Mouse (Mus musculus): ENCODE measurements at regions not wholly inside any gene's neighbourhood (a gene's known extent, or its start where the extent isn't known, plus 50 kb on each side); places are given as distances from the start of the nearest gene placed in this dataset.

DNA sequence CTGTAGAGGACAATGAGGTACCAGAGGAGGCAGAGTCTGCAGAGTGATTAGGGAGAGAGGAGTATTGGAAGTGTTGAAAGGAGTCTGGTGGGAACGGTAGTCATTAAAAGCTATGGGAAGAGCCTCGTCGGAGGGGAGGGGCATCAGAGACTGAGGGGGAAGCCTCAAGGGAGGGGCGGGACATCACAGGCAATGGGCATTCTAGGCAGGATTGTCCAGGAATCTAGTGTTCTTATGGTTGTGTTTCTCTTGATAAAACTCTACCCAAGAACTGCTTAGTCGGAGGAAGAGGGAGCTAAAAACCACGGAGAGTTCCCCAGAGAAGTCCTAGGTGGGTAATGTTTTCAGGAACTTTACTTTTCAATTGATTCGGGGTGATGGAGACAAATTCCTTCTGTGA lies 90.2 kb downstream of the Sec23ip start:
- no peak overlapping the region for H3K27ac ChIP-seq
- H3K36me3 ChIP-seq, result no peaks in the 10 kb centered on the region
- ATAC-seq (ENCODE audit: low FRiP score), result no peak
- H3K27me3 ChIP-seq, result 0 out of 2 replicates have a peak, but pooled peaks cover 14% of the 10 kb centered on the region
- no peaks in the 10 kb centered on the region for H3K4me1 ChIP-seq
- no peak overlapping the region for H3K9ac ChIP-seq
- H3K4me2 ChIP-seq (replicated peaks), result no peak overlapping the region
- WGBS, result 54% methylated on average over 7 of the region's 7 CpGs
- no peak overlapping the region for H3K4me3 ChIP-seq
- H3K9me3 ChIP-seq (replicated peaks), result no peaks in the 10 kb centered on the region

DNA sequence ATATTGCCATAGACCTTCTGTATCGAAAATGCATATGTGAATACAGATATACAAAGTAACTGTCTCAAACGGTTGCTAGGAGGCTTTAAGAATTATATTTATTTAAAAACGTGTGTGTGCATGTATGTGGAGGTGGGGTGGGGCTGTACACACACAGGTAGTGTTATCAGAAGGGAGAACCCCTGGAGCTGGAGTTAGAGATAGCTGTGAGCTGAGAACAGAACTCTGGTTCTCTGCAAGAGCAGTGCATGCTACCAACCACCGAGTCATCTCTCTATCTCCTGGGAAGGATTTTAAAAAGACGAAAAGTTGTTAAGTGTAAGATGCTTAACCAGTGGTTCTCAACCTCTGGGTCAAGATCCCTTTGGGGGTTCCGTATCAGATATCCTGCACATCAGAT lies 91.7 kb downstream of the Sec23ip start:
- no peak overlapping the region for H3K4me2 ChIP-seq (replicated peaks)
- 0 out of 2 replicates have a peak, but pooled peaks cover 14% of the 10 kb centered on the region for H3K27me3 ChIP-seq
- no peak overlapping the region for H3K9ac ChIP-seq
- no peak overlapping the region for H3K27ac ChIP-seq
- H3K36me3 ChIP-seq, result no peaks in the 10 kb centered on the region
- no peak overlapping the region for H3K4me3 ChIP-seq
- no peaks in the 10 kb centered on the region for H3K4me1 ChIP-seq
- 83% methylated on average over 6 of the region's 6 CpGs for WGBS
- ATAC-seq (ENCODE audit: low FRiP score), result no peak
- H3K9me3 ChIP-seq (replicated peaks), result no peaks in the 10 kb centered on the region

DNA sequence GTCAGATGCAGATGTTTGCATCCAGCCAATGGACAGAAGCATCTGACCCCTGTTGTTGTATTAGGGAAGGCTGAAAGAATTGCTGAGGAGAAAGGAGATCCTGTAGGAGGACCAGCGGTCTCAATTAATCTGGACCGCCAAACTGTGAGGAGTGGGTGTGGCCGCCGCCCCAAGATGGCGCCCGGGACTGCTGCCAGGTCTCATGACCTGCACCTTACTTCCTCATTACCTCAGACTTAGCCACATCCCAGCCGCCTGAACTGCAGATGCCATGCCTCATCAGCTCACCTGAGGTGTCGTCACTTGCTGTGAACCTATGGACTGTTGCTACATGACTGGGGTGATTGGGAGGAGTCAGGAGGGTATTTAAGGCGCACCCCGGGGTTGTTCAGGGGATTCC lies 97.8 kb downstream of the Sec23ip start:
- WGBS, result 88% methylated on average over 10 of the region's 10 CpGs
- Histone ChIP-seq H3K27me3 (no peaks in the 10 kb centered on the region), H3K9me3 (replicated peaks) (no peaks in the 10 kb centered on the region)

DNA sequence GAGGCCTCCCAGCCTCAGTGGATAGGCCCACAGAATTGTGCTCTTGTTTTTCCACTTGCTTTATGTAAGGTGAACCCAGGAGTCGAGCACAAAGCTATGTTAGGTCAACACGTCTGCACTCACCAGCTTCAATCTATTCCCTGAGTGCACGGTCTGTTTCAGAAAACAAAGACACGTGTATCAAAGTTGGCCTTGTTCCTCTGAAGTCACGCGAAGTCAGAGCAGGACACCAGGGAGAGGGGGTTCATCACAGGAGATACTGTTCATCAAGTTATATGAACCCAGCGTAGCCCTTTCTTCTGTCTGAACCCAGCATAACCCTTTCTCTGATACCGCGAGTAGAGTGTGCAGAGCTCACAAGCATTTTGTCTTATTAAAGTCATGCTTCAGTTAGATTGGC lies 98.8 kb downstream of the Sec23ip start:
- H3K27me3 ChIP-seq, result no peaks in the 10 kb centered on the region
- WGBS, result 64% methylated on average over 9 of the region's 9 CpGs

More for the DNA sequence above, 97.8 kb downstream of the Sec23ip start:
- no peak overlapping the region for H3K4me3 ChIP-seq
- H3K4me1 ChIP-seq, result no peaks in the 10 kb centered on the region
- no peak overlapping the region for H3K4me2 ChIP-seq (replicated peaks)
- ATAC-seq (ENCODE audit: low FRiP score), result no peak
- no peak overlapping the region for H3K9ac ChIP-seq
- no peak overlapping the region for H3K27ac ChIP-seq
- H3K36me3 ChIP-seq, result no peaks in the 10 kb centered on the region

DNA sequence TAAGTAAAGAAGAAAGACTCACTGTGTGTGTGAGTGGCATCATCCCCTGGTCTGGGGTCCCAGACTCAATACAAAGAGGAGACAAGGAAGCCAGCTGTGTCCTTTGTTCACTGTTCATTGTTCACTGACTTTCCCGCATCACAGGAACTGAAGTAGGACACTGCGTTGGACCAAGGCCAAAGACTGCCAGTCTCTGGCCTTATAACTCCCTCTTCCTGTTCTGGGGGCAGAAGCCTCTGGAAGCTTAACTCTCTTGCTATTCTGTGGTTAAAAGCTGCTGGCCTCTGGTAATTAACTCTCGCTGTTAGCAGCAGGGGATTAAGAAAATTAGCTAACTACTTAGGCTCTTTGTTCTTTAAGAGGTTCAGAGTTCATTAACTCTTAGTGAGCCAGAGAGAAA lies 104.5 kb downstream of the Sec23ip start:
- Histone ChIP-seq H3K9me3 (replicated peaks) (peaks cover 8% of the 10 kb centered on the region), H3K4me3 (no peak overlapping the region)
- 15% methylated on average over 3 of the region's 3 CpGs for WGBS

More for the DNA sequence above, 98.8 kb downstream of the Sec23ip start:
- Histone ChIP-seq H3K4me2 (replicated peaks) (no peak overlapping the region), H3K4me3 (no peak overlapping the region), H3K27ac (no peak overlapping the region), H3K36me3 (no peaks in the 10 kb centered on the region), H3K4me1 (no peaks in the 10 kb centered on the region), H3K9ac (no peak overlapping the region), H3K9me3 (replicated peaks) (peaks cover 8% of the 10 kb centered on the region; the same call in 1 of the 2 replicates)
- no peak for ATAC-seq (ENCODE audit: low FRiP score)

DNA sequence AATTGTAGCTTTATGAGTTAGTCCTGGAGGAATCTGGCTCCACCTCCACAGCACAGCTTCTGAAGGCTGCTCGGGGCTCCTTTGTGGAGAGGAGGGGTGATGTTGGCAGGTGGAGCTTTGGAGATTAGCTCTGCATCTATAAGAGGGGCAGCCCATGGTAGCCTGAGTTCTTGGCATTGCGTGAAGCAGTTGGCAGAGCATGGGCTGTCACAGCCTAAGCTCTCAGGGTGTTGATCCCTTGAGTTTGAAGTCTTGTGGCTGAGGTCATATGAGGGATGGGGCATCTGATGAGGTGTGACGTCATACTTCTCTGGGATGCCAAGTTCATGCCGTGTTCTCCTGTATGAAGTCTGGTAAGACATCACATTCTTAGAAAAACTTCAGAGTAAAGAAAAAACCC lies 109.5 kb downstream of the Sec23ip start:
- no peak overlapping the region for H3K4me2 ChIP-seq (replicated peaks)
- H3K9me3 ChIP-seq (replicated peaks), result no peaks in the 10 kb centered on the region; the same call in 1 of the 2 replicates
- WGBS, result 77% methylated on average over 4 of the region's 4 CpGs
- H3K36me3 ChIP-seq, result no peaks in the 10 kb centered on the region
- no peak overlapping the region for H3K27ac ChIP-seq
- no peak overlapping the region for H3K4me3 ChIP-seq
- no peak overlapping the region for H3K9ac ChIP-seq
- H3K27me3 ChIP-seq, result no peaks in the 10 kb centered on the region
- ATAC-seq (ENCODE audit: low FRiP score), result no peak
- peaks cover 1% of the 10 kb centered on the region; the same call in 1 of the 2 replicates for H3K4me1 ChIP-seq

More for the DNA sequence above, 104.5 kb downstream of the Sec23ip start:
- Histone ChIP-seq H3K9ac (no peak overlapping the region), H3K4me1 (peaks cover 3% of the 10 kb centered on the region; the same call in 1 of the 2 replicates), H3K4me2 (replicated peaks) (no peak overlapping the region), H3K36me3 (no peaks in the 10 kb centered on the region), H3K27me3 (no peaks in the 10 kb centered on the region), H3K27ac (no peak overlapping the region)
- no peak for ATAC-seq (ENCODE audit: low FRiP score)

DNA sequence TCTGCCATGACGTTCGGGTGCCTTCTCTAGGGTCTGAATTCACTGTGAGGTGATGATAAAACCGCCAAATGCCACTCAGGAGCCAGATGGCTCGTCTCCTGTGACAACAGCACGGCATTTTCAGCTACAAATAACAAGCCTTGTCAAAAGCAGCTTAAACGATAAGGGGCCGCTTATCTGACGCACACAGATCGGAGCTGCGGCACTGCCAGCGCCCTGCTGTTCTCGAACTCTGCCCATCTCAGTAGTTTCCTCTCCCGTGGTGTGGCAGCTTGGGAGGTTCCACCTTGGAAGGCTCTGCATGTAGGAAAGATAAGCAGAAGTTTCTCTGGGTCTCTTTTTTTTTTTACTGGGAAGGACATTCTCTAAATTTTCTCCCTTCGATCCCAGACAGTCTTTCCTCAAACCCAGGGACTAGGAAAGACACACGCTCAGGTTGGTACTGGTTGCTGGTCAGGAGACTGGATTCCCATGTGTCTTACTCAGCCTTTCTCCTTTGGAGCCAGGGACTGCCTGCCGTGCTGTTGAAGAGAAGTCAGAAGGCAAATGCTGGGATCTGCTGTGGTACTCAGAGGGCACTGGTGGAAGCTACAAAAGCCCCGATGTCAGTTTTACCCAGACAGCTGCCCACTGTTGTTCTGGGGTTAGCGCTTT lies 110.1 kb downstream of the Sec23ip start:
- Histone ChIP-seq H3K36me3 (no peaks in the 10 kb centered on the region), H3K27ac (no peak overlapping the region), H3K4me1 (no peaks in the 10 kb centered on the region), H3K9me3 (replicated peaks) (no peaks in the 10 kb centered on the region; the same call in 1 of the 2 replicates), H3K4me2 (replicated peaks) (no peak overlapping the region), H3K27me3 (no peaks in the 10 kb centered on the region), H3K4me3 (no peak overlapping the region), H3K9ac (no peak overlapping the region)
- no peak for ATAC-seq (ENCODE audit: low FRiP score)
- WGBS, result 67% methylated on average over 18 of the region's 18 CpGs

DNA sequence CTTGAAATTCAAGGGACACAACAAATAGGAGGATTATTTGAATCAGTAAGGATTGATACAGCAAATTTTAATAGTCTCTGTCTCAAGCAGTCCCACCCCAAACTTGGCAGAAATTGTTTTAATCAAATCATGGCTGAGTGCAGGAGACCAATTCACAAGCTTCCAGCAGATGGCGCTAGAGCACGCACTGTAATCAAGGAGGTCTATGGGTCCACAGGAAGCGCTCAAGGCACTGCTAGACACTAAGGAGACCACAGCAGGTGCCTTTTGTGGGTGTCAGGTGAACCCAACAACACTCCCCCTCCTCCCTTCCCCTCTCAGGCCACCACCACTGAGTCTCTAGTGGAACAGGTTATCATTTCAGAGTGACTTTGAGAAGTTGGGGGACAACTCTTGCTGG lies 115.4 kb downstream of the Sec23ip start:
- WGBS, result 0% methylated on average over 3 of the region's 3 CpGs
- no peak for ATAC-seq (ENCODE audit: low FRiP score)
- no peak overlapping the region for H3K4me3 ChIP-seq

DNA sequence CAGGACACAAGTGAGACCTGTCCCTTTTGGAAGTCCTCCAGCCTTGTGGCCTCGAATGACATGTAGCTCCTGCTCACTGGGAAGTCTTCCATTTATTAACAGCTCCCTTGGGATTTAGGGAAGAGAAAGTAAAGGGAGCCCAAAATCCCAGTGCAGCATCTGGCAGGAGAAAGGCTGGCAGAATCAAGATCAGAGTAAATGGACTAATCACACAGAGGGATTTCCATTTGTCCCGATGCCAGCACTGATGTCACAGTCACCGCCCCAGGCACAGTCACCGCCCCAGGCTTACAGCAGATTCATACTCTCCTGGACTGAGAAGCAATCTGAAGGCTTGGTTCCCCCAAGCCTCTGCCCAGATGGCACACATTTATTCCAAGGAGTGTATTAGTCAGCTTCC lies 116.0 kb downstream of the Sec23ip start:
- no peaks in the 10 kb centered on the region for H3K36me3 ChIP-seq
- no peak overlapping the region for H3K4me2 ChIP-seq (replicated peaks)
- no peak overlapping the region for H3K9ac ChIP-seq
- WGBS, result 69% methylated on average over 4 of the region's 4 CpGs
- H3K4me1 ChIP-seq, result no peaks in the 10 kb centered on the region
- peak; percentile 32; the same call in 1 of the 2 replicates for ATAC-seq (ENCODE audit: low FRiP score)
- H3K4me3 ChIP-seq, result no peak overlapping the region
- H3K27me3 ChIP-seq, result no peaks in the 10 kb centered on the region
- H3K9me3 ChIP-seq (replicated peaks), result no peaks in the 10 kb centered on the region
- no peak overlapping the region for H3K27ac ChIP-seq

More for the DNA sequence above, 115.4 kb downstream of the Sec23ip start:
- H3K9me3 ChIP-seq (replicated peaks), result no peaks in the 10 kb centered on the region
- no peaks in the 10 kb centered on the region for H3K4me1 ChIP-seq
- H3K27me3 ChIP-seq, result no peaks in the 10 kb centered on the region
- H3K4me2 ChIP-seq (replicated peaks), result no peak overlapping the region
- no peak overlapping the region for H3K9ac ChIP-seq
- no peaks in the 10 kb centered on the region for H3K36me3 ChIP-seq
- H3K27ac ChIP-seq, result no peak overlapping the region

DNA sequence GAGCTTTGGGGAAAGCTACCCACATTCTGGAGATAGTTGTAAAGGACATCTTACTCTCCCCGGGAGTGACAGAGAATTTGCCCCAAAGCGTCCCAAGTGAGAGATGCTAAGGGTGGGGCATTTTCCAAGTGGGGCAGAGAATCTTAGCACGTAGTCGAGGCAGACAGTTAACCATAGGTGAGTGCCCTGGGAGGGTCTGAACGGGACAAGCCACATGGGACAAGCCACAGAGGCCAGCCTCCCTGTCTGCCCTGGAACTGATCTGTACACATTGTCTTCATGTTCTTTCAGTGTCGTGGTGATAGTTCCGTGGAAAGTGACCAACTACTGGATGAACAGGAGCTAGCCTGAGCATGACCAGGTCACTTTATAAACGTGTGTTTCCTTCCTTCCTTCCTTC lies 116.6 kb downstream of the Sec23ip start:
- no peaks in the 10 kb centered on the region for H3K9me3 ChIP-seq (replicated peaks)
- H3K27me3 ChIP-seq, result no peaks in the 10 kb centered on the region
- H3K36me3 ChIP-seq, result no peaks in the 10 kb centered on the region
- no peaks in the 10 kb centered on the region for H3K4me1 ChIP-seq
- no peak overlapping the region for H3K27ac ChIP-seq
- no peak overlapping the region for H3K9ac ChIP-seq
- no peak overlapping the region for H3K4me2 ChIP-seq (replicated peaks)
- WGBS, result 90% methylated on average over 8 of the region's 8 CpGs
- no peak for ATAC-seq (ENCODE audit: low FRiP score)
- no peak overlapping the region for H3K4me3 ChIP-seq

DNA sequence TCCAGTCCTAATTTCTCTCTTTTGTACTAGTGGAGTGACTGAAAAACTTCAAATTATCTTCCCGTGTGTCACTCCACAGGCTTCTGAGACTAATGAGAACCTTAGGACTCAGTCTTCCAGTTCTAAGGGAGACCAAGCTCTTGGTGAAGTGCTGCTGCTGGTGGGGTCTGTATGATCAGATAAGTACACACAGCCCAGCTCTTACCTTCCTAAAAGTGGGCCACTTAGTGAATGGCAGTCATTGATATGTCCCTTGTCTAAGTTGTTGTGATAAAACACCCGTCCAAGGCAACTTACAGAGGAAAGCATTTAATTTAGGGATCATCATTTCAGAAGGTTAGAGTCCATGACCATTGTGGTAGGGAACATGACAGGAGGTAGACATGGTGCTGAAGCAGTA lies 124.1 kb downstream of the Sec23ip start:
- H3K9ac ChIP-seq, result no peak overlapping the region
- no peak overlapping the region for H3K4me2 ChIP-seq (replicated peaks)
- 92% methylated on average over 2 of the region's 2 CpGs for WGBS
- no peaks in the 10 kb centered on the region for H3K27me3 ChIP-seq
- no peaks in the 10 kb centered on the region for H3K4me1 ChIP-seq
- no peaks in the 10 kb centered on the region for H3K9me3 ChIP-seq (replicated peaks)
- no peaks in the 10 kb centered on the region for H3K36me3 ChIP-seq
- no peak overlapping the region for H3K27ac ChIP-seq
- H3K4me3 ChIP-seq, result no peak overlapping the region
- no peak for ATAC-seq (ENCODE audit: low FRiP score)

DNA sequence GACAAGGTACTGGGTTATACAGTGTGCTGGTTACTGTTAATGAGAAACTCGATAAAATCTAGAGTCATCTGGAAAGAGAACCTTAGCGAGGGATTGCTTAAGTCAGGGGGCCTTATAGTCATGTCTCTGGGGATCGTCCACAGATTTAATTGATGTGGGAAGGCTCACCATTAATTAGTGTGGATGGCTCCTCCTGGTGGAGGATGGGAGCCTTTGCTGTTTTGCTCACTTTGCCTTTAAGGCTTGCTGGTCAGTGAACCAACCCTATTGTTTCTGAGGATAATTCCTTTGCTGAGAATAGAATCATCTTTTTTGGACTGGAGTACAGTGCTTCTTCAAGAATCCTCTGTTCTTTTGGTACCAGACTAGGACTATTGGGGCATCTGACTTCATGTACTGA lies 139.3 kb downstream of the Sec23ip start:
- Histone ChIP-seq H3K27ac (no peak overlapping the region), H3K9ac (no peak overlapping the region), H3K4me3 (no peak overlapping the region), H3K4me2 (replicated peaks) (no peak overlapping the region), H3K4me1 (no peaks in the 10 kb centered on the region), H3K9me3 (replicated peaks) (no peaks in the 10 kb centered on the region), H3K27me3 (no peaks in the 10 kb centered on the region), H3K36me3 (no peaks in the 10 kb centered on the region)
- whole genome bisulfite sequencing, result 69% methylated on average over 3 of the region's 3 CpGs
- no peak for ATAC-seq (ENCODE audit: low FRiP score)

DNA sequence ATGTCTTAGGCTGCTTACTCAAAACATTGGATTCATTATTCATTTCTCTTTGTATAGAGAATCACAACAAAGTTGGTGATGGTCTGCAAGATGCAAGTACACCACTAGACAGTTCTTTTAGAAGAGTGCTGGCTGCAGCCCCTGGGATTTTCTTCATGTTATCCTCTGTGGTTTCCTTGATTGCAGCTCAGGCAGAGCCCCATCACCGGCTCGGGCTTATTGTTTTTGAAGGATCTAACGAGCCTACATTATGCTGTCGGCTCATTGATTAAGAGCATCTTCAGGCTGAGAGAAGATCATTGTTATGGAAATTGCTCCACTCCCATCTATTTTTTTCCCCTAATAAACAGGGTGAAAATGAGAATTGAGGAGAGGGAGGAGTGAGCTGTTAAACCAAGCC lies 140.8 kb downstream of the Sec23ip start:
- H3K9ac ChIP-seq, result no peak overlapping the region
- H3K4me1 ChIP-seq, result no peaks in the 10 kb centered on the region
- H3K4me3 ChIP-seq, result no peak overlapping the region
- no peaks in the 10 kb centered on the region for H3K36me3 ChIP-seq
- H3K4me2 ChIP-seq (replicated peaks), result no peak overlapping the region
- H3K27ac ChIP-seq, result no peak overlapping the region
- H3K9me3 ChIP-seq (replicated peaks), result no peaks in the 10 kb centered on the region
- no peaks in the 10 kb centered on the region for H3K27me3 ChIP-seq
- ATAC-seq (ENCODE audit: low FRiP score), result no peak
- 51% methylated on average over 4 of the region's 4 CpGs for WGBS
